Mouse (Mus musculus) adrenal gland, postnatal 14 days (tissue): ENCODE measurements around the gene Hyal2. TPM values are rescaled to one million over a fixed set of nuclear protein-coding genes. Genes with fewer than 3 reads are reported as not detected.

ENCODE experiments used
- DNase-seq: peaks from one replicate; pipeline ENCODE4 v3.0.0; 2021; ENCODE audit warnings: mixed read lengths
- long read RNA-seq, 2 experiments: library from polyadenylated mRNA; stranded (forward); transcript quantifications; one replicate each; pipeline ENCODE4 v2.0.0; 2021
- total RNA-seq: library from RNA; stranded (reverse); gene quantifications from 2 replicates; pipeline ENCODE4 v1.2.3, GENCODE M21; 2021

Gene Hyal2
- 35.0 and 38.9 TPM in 2 replicates for total RNA-seq
- long read RNA-seq, experiment 1, transcript Hyal2-201 (4 exons, 1,893 nt) = major isoform, 31 of 51 reads
- long read RNA-seq, experiment 1, partial matches to known transcripts = 8 of 51 reads
- long read RNA-seq, experiment 1, other reads (novel, unspliced or antisense) = 6 of 51 reads
- long read RNA-seq, experiment 2, transcript Hyal2-201 (4 exons, 1,893 nt) = major isoform, 32 of 46 reads
- long read RNA-seq, experiment 2, partial matches to known transcripts = 8 of 46 reads
- long read RNA-seq, experiment 2, other reads (novel, unspliced or antisense) = 1 of 46 reads

- peak; percentile 73 for DNase-seq
Observed at GRCm38 (mm10) chr9:107567702-107568319, at the start of gene Hyal2. Gene Hyal2, plus strand, starts transcription at chr9:107567945.

GRCm38 (mm10) chr9:107520331-107520730 is 47.4 kb upstream of the Hyal2 start:
- DNase-seq = no peak

- DNase-seq = no peak
Observed at GRCm38 (mm10) chr9:107521190-107521589, 46.6 kb upstream of the Hyal2 start.

GRCm38 (mm10) chr9:107521711-107522399 is 45.9 kb upstream of the Hyal2 start:
- peak; percentile 78 for DNase-seq

GRCm38 (mm10) chr9:107522400-107522711 is 45.4 kb upstream of the Hyal2 start:
- peak; percentile 31 for DNase-seq

GRCm38 (mm10) chr9:107526198-107527026 is 41.3 kb upstream of the Hyal2 start:
- DNase-seq = peak; percentile 93

GRCm38 (mm10) chr9:107533791-107534407 is 33.8 kb upstream of the Hyal2 start, which contains the start of gene Tmem115:
Gene Tmem115, plus strand, starts transcription at chr9:107533945.
- DNase-seq = peak; percentile 95

GRCm38 (mm10) chr9:107534408-107535202 is 33.1 kb upstream of the Hyal2 start:
- peak; percentile 68 for DNase-seq

- no peak for DNase-seq
Observed at GRCm38 (mm10) chr9:107538231-107538630, 29.5 kb upstream of the Hyal2 start.

- no peak for DNase-seq
Observed at GRCm38 (mm10) chr9:107538711-107539110, 29.0 kb upstream of the Hyal2 start.

GRCm38 (mm10) chr9:107539940-107540339 is 27.8 kb upstream of the Hyal2 start:
- DNase-seq = no peak

GRCm38 (mm10) chr9:107540420-107540819 is 27.3 kb upstream of the Hyal2 start:
- DNase-seq = peak; percentile 41

GRCm38 (mm10) chr9:107541005-107541404 is 26.7 kb upstream of the Hyal2 start:
- DNase-seq = no peak

- DNase-seq = peak; percentile 97
Observed at GRCm38 (mm10) chr9:107541474-107542351, 26.0 kb upstream of the Hyal2 start, which contains the start of the genes Cyb561d2 and Nprl2. Gene Cyb561d2, minus strand, starts transcription at chr9:107542193. Gene Nprl2, plus strand, starts transcription at chr9:107542226.

GRCm38 (mm10) chr9:107542352-107542686 is 25.4 kb upstream of the Hyal2 start:
- DNase-seq = no peak

GRCm38 (mm10) chr9:107542721-107543120 is 25.0 kb upstream of the Hyal2 start:
- DNase-seq = no peak

GRCm38 (mm10) chr9:107543299-107543698 is 24.4 kb upstream of the Hyal2 start:
- no peak for DNase-seq

- DNase-seq = no peak
Observed at GRCm38 (mm10) chr9:107544196-107544700, 23.5 kb upstream of the Hyal2 start.

- DNase-seq = no peak
Observed at GRCm38 (mm10) chr9:107544729-107545128, 23.0 kb upstream of the Hyal2 start.

- peak; percentile 7 for DNase-seq
Observed at GRCm38 (mm10) chr9:107545199-107545598, 22.5 kb upstream of the Hyal2 start.
